Mouse (Mus musculus) gastrocnemius, adult 18-20 months (tissue): Measurements from ENCODE around the gene Sav1. TPM values are rescaled to one million over a fixed set of nuclear protein-coding genes. Genes with fewer than 3 reads are reported as not detected.

Source experiments
- DNase-seq: peaks from one replicate; pipeline ENCODE4 v3.0.0; 2021; ENCODE audit warnings: low spot score
- total RNA-seq, 2 experiments: library from RNA; stranded (reverse); gene quantifications; 2 replicates each; pipeline ENCODE4 v1.2.3; 2021

Sav1 gene
- total RNA-seq, 2 experiments from 2014 or later, result 35.4 to 43.6 TPM

DNA sequence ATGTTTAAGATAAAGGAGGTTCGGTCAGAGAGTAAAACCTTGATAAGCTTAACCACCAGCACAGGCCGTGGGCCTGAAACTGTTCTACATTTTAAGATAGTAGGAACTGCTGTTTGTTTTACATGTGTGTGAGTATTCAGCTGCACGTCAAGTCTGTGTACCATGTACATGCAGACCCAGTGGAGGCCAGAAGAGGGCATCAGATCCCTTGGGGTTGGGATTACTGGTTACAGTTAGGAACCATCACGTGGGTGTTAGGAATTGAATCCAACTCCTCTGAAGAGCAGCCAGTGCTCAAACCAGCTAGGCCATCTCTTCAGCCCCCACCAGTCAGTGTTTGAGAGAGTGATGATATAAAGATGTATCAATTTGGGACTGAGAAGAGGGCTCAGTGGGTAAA lies 24.3 kb downstream of the Sav1 start:
- peak; percentile 81 for DNase-seq

DNA sequence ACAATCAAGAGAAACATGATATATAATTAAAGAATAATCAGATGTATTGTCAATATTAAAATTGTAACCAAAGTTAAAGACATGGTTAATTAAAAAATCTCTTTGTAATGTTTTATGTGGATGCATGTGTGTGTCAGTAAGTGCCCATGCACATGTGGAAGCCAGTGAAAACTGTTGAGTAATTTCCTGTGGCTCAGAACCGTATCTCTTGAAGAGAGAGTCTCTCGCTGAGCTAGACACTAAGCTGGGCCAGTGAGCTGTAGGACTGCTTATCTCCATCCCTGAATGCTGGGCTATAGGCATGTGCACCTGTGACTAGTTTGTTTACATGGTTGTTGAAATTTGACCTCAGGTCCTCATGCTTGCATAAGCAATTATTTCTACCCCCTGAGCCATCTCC lies 29.4 kb downstream of the Sav1 start:
- DNase-seq, result no peak

GRCm38 (mm10) chr12:69947502-69947901 lies 39.3 kb downstream of the Sav1 start:
- DNase-seq, result no peak

DNA sequence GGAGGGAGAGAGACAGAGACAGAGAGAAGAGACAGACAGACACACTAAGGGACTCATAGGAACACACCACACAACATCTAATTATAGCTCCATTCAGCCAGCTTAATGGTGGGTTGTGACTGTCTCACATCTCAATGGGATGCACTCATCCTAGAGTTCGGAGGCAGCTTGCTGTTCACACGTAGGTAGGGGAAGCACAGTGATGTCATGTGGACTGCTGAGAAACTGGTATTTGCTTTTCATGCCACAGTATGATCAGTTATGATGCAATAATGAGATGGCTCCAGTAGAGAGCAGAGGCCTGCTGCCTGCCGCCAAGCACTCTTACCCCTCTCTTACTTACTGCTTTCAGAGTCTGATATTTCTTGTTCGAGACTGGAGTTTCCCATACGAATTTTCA lies 40.9 kb downstream of the Sav1 start:
- DNase-seq, result no peak

GRCm38 (mm10) chr12:69941655-69942329 lies 45.0 kb downstream of the Sav1 start:
- DNase-seq, result no peak

GRCm38 (mm10) chr12:69939291-69939690 lies 47.5 kb downstream of the Sav1 start:
- DNase-seq, result no peak

DNA sequence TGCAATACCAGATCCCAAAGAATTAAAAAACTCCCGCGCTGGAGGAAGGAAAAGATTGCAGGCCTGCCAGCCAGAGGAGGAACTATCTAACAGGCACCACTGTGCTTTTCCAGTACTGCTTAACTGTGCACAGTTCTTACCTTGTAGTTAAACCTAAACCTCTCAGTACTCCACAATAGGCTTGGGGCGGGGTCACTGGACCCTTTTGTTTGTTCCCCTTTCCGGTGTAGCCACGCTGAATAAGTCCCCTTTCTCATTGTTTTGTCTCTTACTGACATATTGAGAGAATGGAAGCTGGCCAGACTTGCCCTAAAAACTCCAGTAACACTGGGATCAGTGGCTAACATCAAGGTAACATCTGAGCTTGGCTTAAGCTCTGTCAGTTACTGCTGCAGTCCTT lies 49.1 kb downstream of the Sav1 start:
- DNase-seq, result no peak

- DNase-seq, result no peak
Observed at GRCm38 (mm10) chr12:69926716-69927115, 60.1 kb downstream of the Sav1 start.

DNA sequence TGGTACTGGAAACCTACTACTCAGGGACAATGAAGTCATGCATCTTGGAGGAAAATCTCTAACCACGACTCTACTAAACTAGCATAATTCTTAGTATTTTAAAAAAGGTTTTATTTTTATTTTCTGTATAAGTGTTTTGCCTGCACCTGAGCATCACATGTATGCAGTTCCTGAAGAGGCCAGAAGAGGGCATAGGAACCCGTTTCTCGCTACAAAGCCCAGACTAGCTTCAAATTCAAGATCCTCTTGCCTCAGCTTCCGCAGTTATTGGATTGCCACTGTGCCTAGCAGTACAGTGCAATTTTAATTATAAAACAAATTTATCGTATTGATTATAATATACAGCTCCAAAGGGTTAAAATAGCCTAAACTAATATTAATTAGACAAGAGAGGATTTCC lies 62.8 kb downstream of the Sav1 start:
- DNase-seq, result peak; percentile 46

- DNase-seq, result no peak
Observed at GRCm38 (mm10) chr12:69923603-69924002, 63.2 kb downstream of the Sav1 start.

GRCm38 (mm10) chr12:69923128-69923527 lies 63.7 kb downstream of the Sav1 start:
- no peak for DNase-seq

DNA sequence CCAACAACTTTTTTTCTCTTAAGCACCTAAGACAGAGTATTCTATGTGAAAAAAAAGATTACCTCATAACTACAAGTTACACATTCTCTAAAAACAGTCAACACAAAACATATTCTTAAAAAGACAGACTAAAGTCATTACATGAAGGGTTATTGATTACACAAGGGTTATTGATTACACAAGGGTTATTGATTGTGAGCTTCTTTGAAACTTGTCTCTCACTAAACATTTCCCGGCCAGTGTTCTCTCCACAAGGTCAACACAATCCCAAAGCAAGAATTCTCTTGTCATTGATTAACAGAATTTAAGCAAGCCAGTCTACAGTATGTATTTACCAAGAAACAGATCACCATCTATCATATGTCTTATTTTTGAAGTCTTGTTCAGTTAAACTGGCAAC lies 64.7 kb downstream of the Sav1 start:
- no peak for DNase-seq

DNA sequence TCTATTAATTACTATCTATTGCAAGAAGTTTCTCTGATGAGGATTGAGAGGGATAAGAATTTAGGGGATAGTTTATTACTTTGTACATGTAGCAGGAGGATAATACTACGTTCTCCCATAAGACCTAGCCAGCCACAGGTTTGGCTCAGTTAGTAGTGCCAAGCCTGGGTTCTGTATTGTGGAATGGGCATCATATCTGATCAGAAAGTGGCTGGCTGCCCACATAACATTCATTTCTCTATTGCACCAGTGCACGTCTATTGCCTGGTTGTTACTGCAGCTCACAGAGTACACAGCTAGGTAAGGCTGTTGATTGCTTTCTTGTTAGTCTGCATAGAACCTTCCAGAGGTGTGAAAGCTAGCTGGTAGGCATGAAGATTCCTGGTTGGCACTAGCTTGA lies 68.9 kb downstream of the Sav1 start:
- DNase-seq, result no peak

Other genes with a start within 250 kb of the Sav1 start
- 1 to 10 TPM; 1.0 to 1.6 TPM for gene Cdkl1, start 195.7 kb downstream of the Sav1 start, total RNA-seq
- 1 to 10 TPM; 1.6 to 3.1 TPM for gene Atl1, start 94.4 kb downstream of the Sav1 start, total RNA-seq
- 10 to 100 TPM; 21.9 to 23.2 TPM for gene Map4k5, start 93.8 kb downstream of the Sav1 start, total RNA-seq
- 10 to 100 TPM; 22.2 to 33.3 TPM for gene Nin, start 126.7 kb upstream of the Sav1 start, total RNA-seq
- not detected for gene Abhd12b, start 167.1 kb upstream of the Sav1 start, total RNA-seq
- gene Pygl, start 244.5 kb upstream of the Sav1 start, total RNA-seq, result 1 to 10 TPM; 1.4 to 2.4 TPM